Mouse (Mus musculus): ENCODE data around the gene Qk.

DNA sequence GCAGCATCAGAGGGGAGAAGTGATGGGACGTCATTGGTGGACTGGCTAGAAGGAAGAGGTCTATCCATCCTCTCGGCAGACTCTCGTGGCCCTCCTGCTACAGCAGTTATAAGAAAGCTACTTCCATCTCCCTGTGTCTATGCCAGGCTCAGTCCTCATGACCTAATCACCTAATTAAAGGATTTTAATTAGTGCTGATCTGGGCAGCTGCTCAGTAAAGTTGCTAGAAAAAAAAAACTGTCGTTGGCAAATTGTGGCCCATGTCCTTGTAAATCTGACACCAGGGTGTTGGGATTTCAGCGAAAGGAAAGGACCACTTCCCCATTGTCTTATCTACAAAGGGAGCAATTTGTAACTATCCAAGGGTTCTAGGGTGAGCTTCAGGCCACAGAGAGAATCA lies 142.6 kb downstream of the Qk start:
- TF ChIP-seq POLR2A (IDR thresholded peaks at IDR 0.05; ENCODE audit: borderline replicate concordance, control insufficient read depth, low read depth, low read length) (no peak), CTCF (IDR thresholded peaks at IDR 0.05; ENCODE audit: control insufficient read depth, insufficient read depth, low read length) (no peak)
